Mouse (Mus musculus): ENCODE results near the gene Gdf7.

DNA sequence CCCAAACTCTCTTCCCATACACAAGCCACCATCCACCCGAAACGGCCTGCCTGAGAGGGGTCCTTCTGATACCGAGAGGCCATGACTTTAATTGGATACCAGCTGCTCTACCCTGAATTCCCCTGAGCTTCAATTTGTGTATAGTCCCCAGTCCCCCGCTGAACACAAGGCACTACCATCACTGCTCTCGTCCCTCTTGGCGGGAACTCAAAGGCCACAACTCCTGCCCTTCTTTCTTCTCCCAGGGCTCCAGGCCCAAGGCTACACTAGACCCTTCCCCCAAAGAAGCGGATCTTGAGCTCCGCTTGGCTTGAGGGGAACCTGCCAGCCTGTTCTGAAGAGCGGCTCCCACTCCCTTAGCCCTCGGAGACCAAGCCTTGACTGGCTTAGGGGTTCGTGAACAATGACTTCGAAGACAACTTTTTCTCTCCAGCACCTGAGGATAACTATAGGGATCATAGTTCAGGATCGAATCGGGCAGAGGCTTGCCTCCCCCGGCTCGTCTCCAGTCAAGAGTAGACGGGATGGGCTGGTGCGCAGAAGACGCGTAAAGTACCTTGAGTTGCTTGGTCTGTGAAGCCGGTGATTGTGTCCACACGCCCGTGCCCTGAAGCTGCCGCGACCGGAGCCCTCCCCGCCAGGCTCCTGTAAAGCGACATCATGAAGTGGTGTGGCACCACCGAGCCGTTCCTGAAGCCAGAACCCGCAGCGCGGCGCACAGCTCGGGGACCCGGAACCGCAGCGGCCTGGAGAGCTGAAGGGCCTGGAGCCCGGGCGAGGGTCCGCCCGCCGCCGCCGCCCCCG lies 541 bp downstream of the Gdf7 start:
- no peak for TF ChIP-seq CTCF (IDR thresholded peaks at IDR 0.05; ENCODE audit: low read depth)
- no peak for TF ChIP-seq EP300 (IDR thresholded peaks at IDR 0.05; ENCODE audit: low read depth)

All from liver, embryonic 14.5 days (tissue).